Mouse (Mus musculus): Measurements from ENCODE around the gene Pard3b. TPM values are rescaled to one million over a fixed set of nuclear protein-coding genes. Genes with fewer than 3 reads are reported as not detected.

Gene Pard3b
- total and polyA plus RNA-seq, 3 experiments = 0.30 to 0.75 (median 0.63) TPM

- H3K4me1 ChIP-seq (ENCODE audit: control insufficient read depth in 1 of 2, insufficient read depth in 2 of 2) = peaks cover 0 to 3% of the 10 kb centered on the region in 2 experiments; a peak in 1 of 4 replicates
- H3K9me3 ChIP-seq (replicated peaks; ENCODE audit: low read length) = no peaks in the 10 kb centered on the region
- no peak overlapping the region for H3K4me3 ChIP-seq (replicated peaks in 1 of 3; ENCODE audit: low read depth in 2 of 3, low read length in 2 of 3, poor library complexity in 1 of 3)
- H3K27ac ChIP-seq (ENCODE audit: insufficient read depth, low read depth) = no peak overlapping the region
- DNase-seq (ENCODE audit: extremely low read depth) = no peak
- no peaks in the 10 kb centered on the region for H3K79me2 ChIP-seq (replicated peaks; ENCODE audit: control insufficient read depth, extremely low read depth, insufficient read depth, poor library complexity, severe bottlenecking)
- H3K4me2 ChIP-seq (ENCODE audit: insufficient read depth, low read depth, poor library complexity, severe bottlenecking) = no peak overlapping the region
- in situ Hi-C loops (cut with MboI; ENCODE audit: low pct_ligation_motif_present, low pct_unique_long_range_greater_than_20kb, low sequenced_read_pairs) (no loop called here), dilution Hi-C loops (cut with MboI; ENCODE audit: extremely low pct_ligation_motif_present, extremely low pct_unique_long_range_greater_than_20kb, low sequenced_read_pairs) (no loop called here)
- H3K36me3 ChIP-seq (replicated peaks in 1 of 2; ENCODE audit: control insufficient read depth in 1 of 2, insufficient read depth in 1 of 2, low read length in 1 of 2) = no peaks in the 10 kb centered on the region
- TF ChIP-seq CHD1 (IDR thresholded peaks at IDR 0.05; ENCODE audit: low read depth, low read length) (no peak), ZNF384 (IDR thresholded peaks at IDR 0.05; ENCODE audit: low read depth, low read length) (no peak)
- no peaks in the 10 kb centered on the region for H3K27me3 ChIP-seq (replicated peaks)
- no peak overlapping the region for H3K9ac ChIP-seq (ENCODE audit: insufficient read depth, low read depth)
Measured at GRCm38 (mm10) chr1:62412988-62413387, 774.4 kb downstream of the Pard3b start.

DNA sequence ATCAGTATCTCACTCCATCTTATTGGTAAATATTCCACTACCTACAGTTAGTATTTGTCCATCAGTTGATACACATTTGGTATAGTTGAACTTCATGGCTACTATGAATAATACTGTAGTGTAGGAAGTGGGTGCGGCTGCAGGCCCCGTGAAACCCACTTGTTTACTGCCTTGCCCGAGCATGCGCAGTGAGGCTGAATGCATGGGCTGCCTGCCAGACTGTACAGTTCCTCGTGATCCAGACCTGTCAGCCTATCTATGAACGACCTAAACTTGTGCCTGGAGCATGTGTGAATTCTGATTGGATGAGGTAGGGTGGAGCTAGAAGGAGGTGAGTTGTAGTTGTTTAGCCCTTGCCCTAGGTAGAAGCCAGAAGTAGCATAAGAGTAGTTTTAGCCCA lies 775.9 kb downstream of the Pard3b start:
- dilution Hi-C loops (cut with MboI; ENCODE audit: extremely low pct_ligation_motif_present, extremely low pct_unique_long_range_greater_than_20kb, low sequenced_read_pairs) (no loop called here), in situ Hi-C loops (cut with MboI; ENCODE audit: low pct_ligation_motif_present, low pct_unique_long_range_greater_than_20kb, low sequenced_read_pairs) (no loop called here)
- H3K4me1 ChIP-seq (ENCODE audit: control insufficient read depth in 1 of 2, insufficient read depth in 2 of 2) = peaks cover 0 to 3% of the 10 kb centered on the region in 2 experiments; a peak in 1 of 4 replicates
- no peak for DNase-seq (ENCODE audit: extremely low read depth)
- no peak overlapping the region for H3K4me3 ChIP-seq (replicated peaks in 1 of 3; ENCODE audit: low read depth in 2 of 3, low read length in 2 of 3, poor library complexity in 1 of 3)
- H3K4me2 ChIP-seq (ENCODE audit: insufficient read depth, low read depth, poor library complexity, severe bottlenecking) = no peak overlapping the region
- H3K27me3 ChIP-seq (replicated peaks) = no peaks in the 10 kb centered on the region
- no peaks in the 10 kb centered on the region for H3K9me3 ChIP-seq (replicated peaks; ENCODE audit: low read length)
- no peaks in the 10 kb centered on the region for H3K79me2 ChIP-seq (replicated peaks; ENCODE audit: control insufficient read depth, extremely low read depth, insufficient read depth, poor library complexity, severe bottlenecking)
- H3K27ac ChIP-seq (ENCODE audit: insufficient read depth, low read depth) = no peak overlapping the region
- H3K9ac ChIP-seq (ENCODE audit: insufficient read depth, low read depth) = no peak overlapping the region
- TF ChIP-seq MAFK (IDR thresholded peaks at IDR 0.05; ENCODE audit: insufficient replicate concordance, low read length) (no peak), POLR2AphosphoS2 (IDR thresholded peaks at IDR 0.05; ENCODE audit: low read depth, low read length) (no peak), GABPA (IDR thresholded peaks at IDR 0.05; ENCODE audit: insufficient replicate concordance, low read depth, low read length) (no peak), ZMIZ1 (IDR thresholded peaks at IDR 0.05; ENCODE audit: low read depth, low read length) (no peak), NRF1 (IDR thresholded peaks at IDR 0.05; ENCODE audit: low read depth, low read length) (no peak), POLR2A (IDR thresholded peaks at IDR 0.05; ENCODE audit: low read depth, low read length) (no peak), EP300 (IDR thresholded peaks at IDR 0.05; ENCODE audit: low read length) (no peak), RCOR1 (conservative IDR thresholded peaks at IDR 0.05; ENCODE audit: low read depth, low read length) (no peak), MYC (IDR thresholded peaks at IDR 0.05; ENCODE audit: low read depth, low read length) (no peak), MEF2A (IDR thresholded peaks at IDR 0.05; ENCODE audit: borderline replicate concordance, low read depth, low read length) (no peak), ELF1 (IDR thresholded peaks at IDR 0.05; ENCODE audit: low read depth, low read length) (no peak), MXI1 (IDR thresholded peaks at IDR 0.05; ENCODE audit: low read depth, low read length) (no peak), SIN3A (IDR thresholded peaks at IDR 0.05; ENCODE audit: low read length) (no peak), MAX (IDR thresholded peaks at IDR 0.05; ENCODE audit: low read length) (no peak), JUND (conservative IDR thresholded peaks at IDR 0.05; ENCODE audit: low read depth, low read length) (no peak), ZNF384 (IDR thresholded peaks at IDR 0.05; ENCODE audit: low read depth, low read length) (no peak), USF2 (conservative IDR thresholded peaks at IDR 0.05; ENCODE audit: low read depth, low read length) (no peak)
- H3K36me3 ChIP-seq (replicated peaks in 1 of 2; ENCODE audit: control insufficient read depth in 1 of 2, insufficient read depth in 1 of 2, low read length in 1 of 2) = no peaks in the 10 kb centered on the region
